Mouse (Mus musculus) myocyte (in vitro differentiated cells): ENCODE data around the gene Lztr1. TPM values are rescaled to one million over a fixed set of nuclear protein-coding genes. Genes with fewer than 3 reads are reported as not detected.
A peak's percentile ranks its signal among the peaks of the same experiment; 100 is the strongest.

Experiments used
- H3K27me3 ChIP-seq: one replicate; pipeline ENCODE4 v1.6.1; 2011; ENCODE audit not compliant: control insufficient read depth, insufficient read depth, insufficient read length
- H3K36me3 ChIP-seq: one replicate; pipeline ENCODE4 v1.6.1; 2011; ENCODE audit not compliant: control insufficient read depth, insufficient read depth
- H3K4me2 ChIP-seq: one replicate; pipeline ENCODE4 v1.6.1; 2011; ENCODE audit warnings: low read depth, control low read depth
- H3K4me3 ChIP-seq: one replicate; pipeline ENCODE4 v1.5.1; 2011; ENCODE audit warnings: mild to moderate bottlenecking, control low read depth, moderate library complexity
- H3K79me2 ChIP-seq: one replicate; pipeline ENCODE4 v1.6.1; 2011; ENCODE audit not compliant: control insufficient read depth, insufficient read depth
- H3ac ChIP-seq: one replicate; pipeline ENCODE4 v1.6.1; 2011; ENCODE audit not compliant: control insufficient read depth, insufficient read length
- CEBPB ChIP-seq: IDR thresholded peaks from 2 replicates; pipeline ENCODE4 v1.6.1; 2011; ENCODE audit warnings: mild to moderate bottlenecking, moderate library complexity; ENCODE audit not compliant: poor library complexity, insufficient read depth, severe bottlenecking
- E2F4 ChIP-seq: IDR thresholded peaks from one replicate; pipeline ENCODE4 v1.6.1; 2011; ENCODE audit warnings: mild to moderate bottlenecking, control low read depth, moderate library complexity; ENCODE audit not compliant: insufficient read depth
- MAX ChIP-seq: IDR thresholded peaks from one replicate; pipeline ENCODE4 v1.6.1; 2011; ENCODE audit warnings: low read depth, mild to moderate bottlenecking, control low read depth
- MYOD1 ChIP-seq, 3 experiments: IDR thresholded peaks; one replicate each; pipeline ENCODE4 v1.6.1; 2011; ENCODE audit warnings: control low read depth in 2 of 3, low read depth in 2 of 3, mild to moderate bottlenecking in 2 of 3, moderate library complexity in 1 of 3; ENCODE audit not compliant: insufficient read length in 2 of 3, control insufficient read depth in 1 of 3
- MYOG ChIP-seq, 3 experiments: IDR thresholded peaks; one replicate each; pipeline ENCODE4 v1.6.1; 2011; ENCODE audit warnings: control low read depth in 2 of 3, low read depth in 2 of 3, mild to moderate bottlenecking in 2 of 3; ENCODE audit not compliant: insufficient read length in 2 of 3, control insufficient read depth in 1 of 3, insufficient read depth in 1 of 3
- POLR2A ChIP-seq: IDR thresholded peaks from one replicate; pipeline ENCODE4 v1.6.1; 2011; ENCODE audit warnings: low read depth, mild to moderate bottlenecking, control low read depth, moderate library complexity; ENCODE audit not compliant: insufficient read length
- POLR2AphosphoS2 ChIP-seq: IDR thresholded peaks from one replicate; pipeline ENCODE4 v1.6.1; 2011; ENCODE audit warnings: low read depth, control low read depth; ENCODE audit not compliant: insufficient read length
- REST ChIP-seq: IDR thresholded peaks from one replicate; pipeline ENCODE4 v1.6.1; 2011; ENCODE audit warnings: mild to moderate bottlenecking, control low read depth, moderate library complexity; ENCODE audit not compliant: insufficient read depth, insufficient read length
- SRF ChIP-seq: IDR thresholded peaks from one replicate; pipeline ENCODE4 v1.6.1; 2011; ENCODE audit warnings: low read depth; ENCODE audit not compliant: control insufficient read depth, insufficient read length
- TCF12 ChIP-seq: IDR thresholded peaks from one replicate; pipeline ENCODE4 v1.6.1; 2011; ENCODE audit warnings: mild to moderate bottlenecking, control low read depth; ENCODE audit not compliant: poor library complexity, insufficient read depth, severe bottlenecking
- TCF3 ChIP-seq: IDR thresholded peaks from one replicate; pipeline ENCODE4 v1.6.1; 2011; ENCODE audit warnings: low read depth, control low read depth; ENCODE audit not compliant: insufficient read length
- USF1 ChIP-seq: IDR thresholded peaks from one replicate; pipeline ENCODE4 v1.6.1; 2011; ENCODE audit warnings: low read depth, mild to moderate bottlenecking, control low read depth, moderate library complexity
- polyA plus RNA-seq: library from polyadenylated mRNA; unstranded; fragments of >200 nt; fragmentation: generic; extraction: Trizol; gene quantifications from one replicate; pipeline ENCODE4 v1.2.1, GENCODE M21; 2012; ENCODE audit warnings: missing spikeins

The Lztr1 gene
- polyA plus RNA-seq, result 84.7 TPM

- Histone ChIP-seq H3K4me2 (peak within 1 kb of the TSS; percentile 87), H3K36me3 (peaks cover 14% of the 10 kb centered on the region), H3K79me2 (peaks cover 20% of the 10 kb centered on the region), H3ac (peak within 1 kb of the TSS; percentile 26), H3K4me3 (peak within 1 kb of the TSS; percentile 78), H3K27me3 (peaks cover 21% of the 10 kb centered on the region)
- TF ChIP-seq POLR2A, result peak; percentile 61
- TF ChIP-seq REST, result no peak
- peak in 1 of 3 experiments; percentile 33 for TF ChIP-seq MYOG (IDR thresholded peaks at IDR 0.05; ENCODE audit: control insufficient read depth in 1 of 3, insufficient read depth in 1 of 3, insufficient read length in 2 of 3, low read depth in 2 of 3)
- no peak for TF ChIP-seq TCF12
- TF ChIP-seq E2F4, result peak; percentile 68
- peak; percentile 46 for TF ChIP-seq POLR2AphosphoS2
- TF ChIP-seq USF1, result no peak
- TF ChIP-seq MYOD1 (IDR thresholded peaks at IDR 0.05; ENCODE audit: control insufficient read depth in 1 of 3, insufficient read length in 2 of 3, low read depth in 2 of 3), result no peak
- no peak for TF ChIP-seq CEBPB
These were observed at the start of gene Lztr1 for GRCm38 (mm10) chr16:17508546-17509239. TSS of gene Lztr1 (plus strand) at chr16:17508688.

- Histone ChIP-seq H3K4me2 (no peak overlapping the region), H3K36me3 (peaks cover 7% of the 10 kb centered on the region), H3K27me3 (no peaks in the 10 kb centered on the region), H3K79me2 (peaks cover 99% of the 10 kb centered on the region), H3K4me3 (no peak overlapping the region), H3ac (no peak overlapping the region)
- TF ChIP-seq REST (no peak), MYOD1 (IDR thresholded peaks at IDR 0.05; ENCODE audit: control insufficient read depth in 1 of 3, insufficient read length in 2 of 3, low read depth in 2 of 3) (no peak), POLR2AphosphoS2 (no peak), TCF12 (no peak)
These were observed 48.2 kb upstream of the Lztr1 start for GRCm38 (mm10) chr16:17460254-17460653.

- Histone ChIP-seq H3K36me3 (peaks cover 7% of the 10 kb centered on the region), H3K27me3 (no peaks in the 10 kb centered on the region), H3K79me2 (peaks cover 99% of the 10 kb centered on the region), H3ac (no peak overlapping the region), H3K4me3 (no peak overlapping the region), H3K4me2 (no peak overlapping the region)
- TF ChIP-seq CEBPB (no peak), TCF12 (no peak), POLR2A (no peak), E2F4 (no peak)
These were observed 46.9 kb upstream of the Lztr1 start for GRCm38 (mm10) chr16:17461596-17461995.

- H3K36me3 ChIP-seq, result peaks cover 7% of the 10 kb centered on the region
- H3K4me3 ChIP-seq, result no peak overlapping the region
- H3ac ChIP-seq, result no peak overlapping the region
- peaks cover 91% of the 10 kb centered on the region for H3K79me2 ChIP-seq
- no peaks in the 10 kb centered on the region for H3K27me3 ChIP-seq
- no peak for TF ChIP-seq USF1
- TF ChIP-seq MYOD1 (IDR thresholded peaks at IDR 0.05; ENCODE audit: control insufficient read depth in 1 of 3, insufficient read length in 2 of 3, low read depth in 2 of 3), result no peak
- TF ChIP-seq MAX, result no peak
- TF ChIP-seq MYOG (IDR thresholded peaks at IDR 0.05; ENCODE audit: control insufficient read depth in 1 of 3, insufficient read depth in 1 of 3, insufficient read length in 2 of 3, low read depth in 2 of 3), result no peak
- no peak for TF ChIP-seq REST
- no peak for TF ChIP-seq TCF3
- no peak for TF ChIP-seq E2F4
- no peak for TF ChIP-seq SRF
- no peak for TF ChIP-seq CEBPB
- TF ChIP-seq POLR2A, result no peak
- H3K4me2 ChIP-seq, result no peak overlapping the region
These were observed 45.3 kb upstream of the Lztr1 start for GRCm38 (mm10) chr16:17463184-17463583.

GRCm38 (mm10) chr16:17466875-17467663, 41.4 kb upstream of the Lztr1 start:
- Histone ChIP-seq H3ac (no peak overlapping the region), H3K79me2 (peaks cover 86% of the 10 kb centered on the region), H3K36me3 (peaks cover 12% of the 10 kb centered on the region), H3K4me2 (no peak overlapping the region), H3K27me3 (no peaks in the 10 kb centered on the region), H3K4me3 (no peak overlapping the region)
- TF ChIP-seq USF1 (no peak), E2F4 (no peak), MYOG (IDR thresholded peaks at IDR 0.05; ENCODE audit: control insufficient read depth in 1 of 3, insufficient read depth in 1 of 3, insufficient read length in 2 of 3, low read depth in 2 of 3) (no peak), MAX (no peak), SRF (no peak), POLR2A (no peak), REST (no peak), MYOD1 (IDR thresholded peaks at IDR 0.05; ENCODE audit: control insufficient read depth in 1 of 3, insufficient read length in 2 of 3, low read depth in 2 of 3) (no peak), TCF3 (no peak)
